Mouse (Mus musculus): ENCODE results near the gene Nos3.

Nos3 gene

GRCm38 (mm10) chr5:24399686-24400085, 35.1 kb downstream of the Nos3 start:
- no peak for DNase-seq (ENCODE audit: low spot score in 2 of 2)

GRCm38 (mm10) chr5:24400362-24400761, 35.8 kb downstream of the Nos3 start:
- no peak for DNase-seq (ENCODE audit: low spot score in 2 of 2)

- DNase-seq (ENCODE audit: low spot score in 2 of 2): no peak
Observed at GRCm38 (mm10) chr5:24400911-24401605, 36.4 kb downstream of the Nos3 start.

GRCm38 (mm10) chr5:24401969-24402368, 37.4 kb downstream of the Nos3 start:
- no peak for DNase-seq (ENCODE audit: low spot score in 2 of 2)

- DNase-seq (ENCODE audit: low spot score in 2 of 2): no peak
Observed at GRCm38 (mm10) chr5:24404594-24405360, 40.2 kb downstream of the Nos3 start.

- DNase-seq (ENCODE audit: low spot score in 2 of 2): no peak
Observed at GRCm38 (mm10) chr5:24405389-24405876, 40.8 kb downstream of the Nos3 start.

- DNase-seq (ENCODE audit: low spot score in 2 of 2): no peak
Observed at GRCm38 (mm10) chr5:24408651-24409050, 44.0 kb downstream of the Nos3 start.

- no peak for DNase-seq (ENCODE audit: low spot score in 2 of 2)
Observed at GRCm38 (mm10) chr5:24409466-24409865, 44.9 kb downstream of the Nos3 start.

- no peak for DNase-seq (ENCODE audit: low spot score in 2 of 2)
Observed at GRCm38 (mm10) chr5:24412063-24412462, 47.5 kb downstream of the Nos3 start.

GRCm38 (mm10) chr5:24413042-24413693, 48.6 kb downstream of the Nos3 start, which contains the start of gene Asic3:
Gene Asic3, plus strand, starts transcription at chr5:24413392.
- DNase-seq (ENCODE audit: low spot score in 2 of 2): no peak

GRCm38 (mm10) chr5:24413938-24414337, 49.3 kb downstream of the Nos3 start:
- DNase-seq (ENCODE audit: low spot score in 2 of 2): no peak

- peak; percentile 29 to 73 for DNase-seq (ENCODE audit: low spot score in 2 of 2)
Observed at GRCm38 (mm10) chr5:24416222-24416736, 51.7 kb downstream of the Nos3 start.

GRCm38 (mm10) chr5:24417587-24417986, 53.0 kb downstream of the Nos3 start:
- no peak for DNase-seq (ENCODE audit: low spot score in 2 of 2)

GRCm38 (mm10) chr5:24420381-24420780, 55.8 kb downstream of the Nos3 start:
- DNase-seq (ENCODE audit: low spot score in 2 of 2): no peak

- DNase-seq (ENCODE audit: low spot score in 2 of 2): peak; percentile 92 to 97
Observed at GRCm38 (mm10) chr5:24423129-24424003, 58.8 kb downstream of the Nos3 start, which contains the start of the genes Cdk5 and Slc4a2. Gene Cdk5, minus strand, starts transcription at chr5:24423530. Gene Slc4a2, plus strand, starts transcription at chr5:24423837.

GRCm38 (mm10) chr5:24424004-24424781, 59.6 kb downstream of the Nos3 start:
- peak; percentile 58 to 68 for DNase-seq (ENCODE audit: low spot score in 2 of 2)

- peak; percentile 63 to 89 for DNase-seq (ENCODE audit: low spot score in 2 of 2)
Observed at GRCm38 (mm10) chr5:24424861-24425411, 60.3 kb downstream of the Nos3 start.

GRCm38 (mm10) chr5:24425421-24426036, 60.9 kb downstream of the Nos3 start:
- DNase-seq (ENCODE audit: low spot score in 2 of 2): peak; percentile 70 to 73

GRCm38 (mm10) chr5:24426037-24426432, 61.4 kb downstream of the Nos3 start:
- DNase-seq (ENCODE audit: low spot score in 2 of 2): no peak

All from spleen, postnatal 10 days (tissue).